Comparison of ENCODE assay signal across 15 mouse cellular contexts in genomic region chr3:52638816-52639215, GRCm38 (mm10).
DNase-seq lines count a peak whose midpoint lies in the region.
"Had no signal": no experiment of that assay in that cellular context is flagged by ENCODE, and none has a peak within 500 bp of the region (broad histone marks: within the 10 kb centered on the region; RNA-seq: fewer than 3 reads in every experiment).

No protein-coding gene starts in this region.

- DNase-seq in lung, postnatal 36 days: peak; percentile 35
- no peak for DNase-seq in lung, postnatal 4 days
- DNase-seq in naive thymus-derived CD4-positive, alpha-beta T cell, adult 2 months (ENCODE audit: low read depth): peak; percentile 64
- DNase-seq in thymus, postnatal 0 days (ENCODE audit: low spot score): peak; percentile 82
- no peak for DNase-seq in testis, postnatal 14 days (ENCODE audit: low spot score)
- DNase-seq in left cerebral cortex, postnatal 10 days (ENCODE audit: extremely low spot score in 1 of 2, low spot score in 2 of 2): no peak
- DNase-seq in heart, postnatal 14 days: no peak
- DNase-seq: adrenal gland, adult 8-10 months; cerebellum, adult 9-11 months; gastrocnemius, postnatal 25 days; kidney, adult 8-10 months; kidney, postnatal 25 days; liver; lung, adult 2 months; right cerebral cortex, postnatal 25 days had no signal

- intact Hi-C loops in left cerebral cortex, postnatal 10 days (cut with DNase I): no loop called here
- intact Hi-C loops in heart, postnatal 14 days (cut with DNase I): loop anchor here (10.0 kb wide), 2 partner anchors 116 to 206 kb away; no protein-coding TSS in a partner anchor

Comparison
In these comparisons a context has a peak if more than half of its experiments do, and no peak if none do; other contexts are left out.
1. DNase-seq: peak in lung, postnatal 36 days (single experiment), naive thymus-derived CD4-positive, alpha-beta T cell, adult 2 months (single experiment) and thymus, postnatal 0 days (single experiment); none in lung, postnatal 4 days (0 of 2), testis, postnatal 14 days (single experiment), left cerebral cortex, postnatal 10 days (0 of 2) and heart, postnatal 14 days (0 of 2).